Mouse (Mus musculus): Measurements from ENCODE around the gene Pcnx2.

Gene Pcnx2

GRCm38 (mm10) chr8:125898899-125899298 is 782 bp upstream of the Pcnx2 start:
- DNase-seq (ENCODE audit: low spot score in 2 of 2): peak in 1 of 2 experiments; percentile 69

DNA sequence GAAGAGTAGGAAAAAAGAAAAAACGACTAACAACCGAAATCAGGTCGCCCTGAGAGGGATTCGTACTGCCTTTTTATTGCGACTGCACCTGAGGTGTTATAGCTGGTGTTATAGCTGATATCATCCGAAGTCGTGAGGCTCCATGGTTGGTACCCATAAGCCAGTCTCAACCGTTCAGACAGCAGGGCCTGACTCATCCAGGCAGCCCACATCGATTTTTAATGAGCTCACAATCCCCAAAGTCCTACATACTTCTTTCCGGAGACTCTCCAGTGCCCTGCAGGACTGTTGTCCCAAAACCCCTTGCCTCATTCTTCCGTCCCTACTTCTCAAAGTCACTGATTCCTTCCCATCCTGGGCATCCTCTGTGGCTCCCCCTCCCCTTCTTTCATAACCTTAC is 729 bp downstream of the Pcnx2 start:
- DNase-seq (ENCODE audit: low spot score in 2 of 2): peak in 1 of 2 experiments; percentile 43

- DNase-seq (ENCODE audit: low spot score in 2 of 2): no peak
Measured at GRCm38 (mm10) chr8:125889920-125890319, 8.2 kb downstream of the Pcnx2 start.

DNA sequence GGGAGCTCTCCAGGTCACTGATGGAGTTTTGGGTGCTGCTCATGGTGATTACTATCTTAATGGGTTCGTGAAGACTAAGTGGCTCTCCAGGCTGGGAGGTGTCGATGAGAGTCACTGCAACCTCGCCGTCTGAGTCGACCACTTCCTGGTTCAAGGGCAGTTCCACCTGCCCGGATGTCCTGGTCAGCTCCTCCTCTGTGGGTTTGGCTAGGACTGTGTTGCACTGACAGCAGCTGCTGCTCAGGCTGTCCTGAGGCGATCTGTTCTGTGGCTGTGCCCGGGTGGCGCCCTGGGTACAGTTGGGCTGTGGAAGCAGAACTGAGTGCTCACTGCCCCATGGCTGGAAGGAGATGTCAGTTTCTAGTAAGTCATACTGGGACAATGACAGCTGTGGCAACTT is 10.6 kb downstream of the Pcnx2 start:
- DNase-seq (ENCODE audit: low spot score in 2 of 2): no peak

GRCm38 (mm10) chr8:125880447-125880846 is 17.7 kb downstream of the Pcnx2 start:
- DNase-seq (ENCODE audit: low spot score in 2 of 2): no peak

- no peak for DNase-seq (ENCODE audit: low spot score in 2 of 2)
Measured at GRCm38 (mm10) chr8:125873250-125873534, 24.9 kb downstream of the Pcnx2 start.

- DNase-seq (ENCODE audit: low spot score in 2 of 2): no peak
Measured at GRCm38 (mm10) chr8:125872501-125873249, 25.4 kb downstream of the Pcnx2 start.

GRCm38 (mm10) chr8:125870821-125871321 is 27.2 kb downstream of the Pcnx2 start:
- peak in 1 of 2 experiments; percentile 69 for DNase-seq (ENCODE audit: low spot score in 2 of 2)

DNA sequence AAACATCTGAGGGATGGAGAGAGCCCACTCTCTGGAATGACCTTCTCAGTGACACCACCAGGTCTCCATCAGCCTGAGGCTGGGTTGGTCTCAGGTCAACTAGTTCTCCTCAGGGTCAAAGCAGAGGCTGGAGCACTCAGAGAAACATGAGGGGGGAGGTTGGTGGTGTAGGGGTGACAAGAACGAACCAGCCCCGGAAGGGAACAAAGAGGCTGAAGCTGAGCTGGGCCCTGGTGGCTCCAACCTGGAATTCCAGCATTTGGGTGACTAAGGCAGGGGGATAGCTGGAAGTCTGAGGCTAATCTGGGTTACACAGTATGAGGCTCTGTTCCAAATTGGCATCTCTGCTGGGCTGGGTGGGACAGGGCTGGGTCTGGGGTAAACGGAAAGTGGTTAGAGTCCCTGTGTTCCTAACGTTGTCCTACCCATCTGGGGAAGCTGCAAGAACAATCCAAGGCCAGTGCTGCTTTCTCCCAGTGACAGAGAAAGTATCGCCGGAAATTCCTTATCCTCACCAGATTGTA is 27.9 kb downstream of the Pcnx2 start:
- no peak for DNase-seq (ENCODE audit: low spot score in 2 of 2)

GRCm38 (mm10) chr8:125869739-125870138 is 28.4 kb downstream of the Pcnx2 start:
- DNase-seq (ENCODE audit: low spot score in 2 of 2): no peak

GRCm38 (mm10) chr8:125868552-125868951 is 29.6 kb downstream of the Pcnx2 start:
- no peak for DNase-seq (ENCODE audit: low spot score in 2 of 2)

GRCm38 (mm10) chr8:125866125-125866524 is 32.0 kb downstream of the Pcnx2 start:
- no peak for DNase-seq (ENCODE audit: low spot score in 2 of 2)

- no peak for DNase-seq (ENCODE audit: low spot score in 2 of 2)
Measured at GRCm38 (mm10) chr8:125857251-125857650, 40.9 kb downstream of the Pcnx2 start.

DNA sequence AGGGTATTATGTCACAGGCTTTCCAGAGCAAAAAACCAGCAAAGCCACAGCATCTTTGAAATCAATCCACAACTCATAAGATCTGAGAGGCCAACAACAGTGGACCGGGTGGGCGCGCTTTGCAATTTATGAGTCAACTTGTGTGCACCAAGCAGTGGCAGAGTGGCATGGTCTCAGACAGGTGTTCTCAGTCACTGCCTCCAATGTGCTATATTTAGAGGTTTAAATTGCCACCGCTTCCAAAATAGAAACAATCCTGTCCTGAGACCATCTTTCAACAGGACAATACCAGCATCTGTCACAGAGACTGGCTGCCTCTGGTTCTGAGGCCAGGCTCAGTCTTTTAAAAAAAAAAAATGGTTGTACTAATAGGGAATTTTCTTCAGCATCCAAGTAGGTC is 42.0 kb downstream of the Pcnx2 start:
- DNase-seq (ENCODE audit: low spot score in 2 of 2): no peak

GRCm38 (mm10) chr8:125854379-125854778 is 43.7 kb downstream of the Pcnx2 start:
- DNase-seq (ENCODE audit: low spot score in 2 of 2): no peak

GRCm38 (mm10) chr8:125853300-125853699 is 44.8 kb downstream of the Pcnx2 start:
- no peak for DNase-seq (ENCODE audit: low spot score in 2 of 2)

DNA sequence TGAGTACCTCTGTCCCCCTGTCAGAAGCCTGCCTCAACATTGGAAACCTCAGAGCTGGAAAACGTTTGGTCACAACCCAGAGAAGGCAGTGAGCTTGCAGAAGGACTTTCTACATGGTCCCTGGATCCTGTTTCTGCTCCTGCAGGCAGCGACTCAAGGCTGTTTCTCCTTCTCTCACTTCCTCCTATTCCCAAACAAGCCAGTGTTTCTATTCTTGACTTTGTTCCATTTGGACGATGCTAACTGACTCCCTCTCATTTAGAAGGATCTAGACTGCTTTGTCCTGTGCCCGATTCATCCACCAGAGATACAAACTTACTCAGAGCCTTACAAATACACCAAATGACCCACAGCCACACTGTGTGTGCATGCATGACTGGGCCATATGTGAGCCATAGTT is 48.9 kb downstream of the Pcnx2 start:
- DNase-seq (ENCODE audit: low spot score in 2 of 2): peak in 1 of 2 experiments; percentile 34

- no peak for DNase-seq (ENCODE audit: low spot score in 2 of 2)
Measured at GRCm38 (mm10) chr8:125847842-125848241, 50.3 kb downstream of the Pcnx2 start.

GRCm38 (mm10) chr8:125845281-125845680 is 52.8 kb downstream of the Pcnx2 start:
- no peak for DNase-seq (ENCODE audit: low spot score in 2 of 2)

GRCm38 (mm10) chr8:125843122-125843836 is 54.8 kb downstream of the Pcnx2 start:
- no peak for DNase-seq (ENCODE audit: low spot score in 2 of 2)

DNA sequence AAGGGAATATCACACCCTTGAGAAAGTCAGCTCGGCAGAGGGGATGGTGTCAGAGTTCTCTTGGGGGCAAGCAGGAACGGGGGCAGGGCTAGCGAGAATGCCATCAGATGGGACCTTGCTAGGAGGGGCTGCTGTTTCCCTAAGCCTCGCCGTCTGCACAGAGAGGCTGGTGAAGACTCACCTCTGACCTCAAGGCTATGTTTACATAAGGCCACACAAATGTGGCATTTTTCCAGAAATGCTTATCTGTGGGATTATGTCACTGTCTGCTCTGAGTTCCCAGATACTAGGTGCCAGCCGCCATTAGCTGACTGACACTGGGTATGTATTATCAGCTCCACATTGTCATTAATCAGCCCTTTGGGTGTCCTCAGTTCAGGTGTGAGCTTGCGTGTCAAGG is 56.0 kb downstream of the Pcnx2 start:
- no peak for DNase-seq (ENCODE audit: low spot score in 2 of 2)

- no peak for DNase-seq (ENCODE audit: low spot score in 2 of 2)
Measured at GRCm38 (mm10) chr8:125824688-125825087, 73.4 kb downstream of the Pcnx2 start.

- DNase-seq (ENCODE audit: low spot score in 2 of 2): no peak
Measured at GRCm38 (mm10) chr8:125823719-125824118, 74.4 kb downstream of the Pcnx2 start.
